ENCODE assay signal across 10 mouse cellular contexts in genomic region chr12:21132537-21132936, GRCm38 (mm10).
A peak's percentile ranks its signal among the peaks of the same experiment; 100 is the strongest.
DNase-seq lines count a peak whose midpoint lies in the region; ATAC-seq and TF ChIP-seq lines count a peak whose summit lies in the region.
"Had no signal": no experiment of that assay in that cellular context is flagged by ENCODE, and none has a peak within 500 bp of the region (broad histone marks: within the 10 kb centered on the region; RNA-seq: fewer than 3 reads in every experiment).

No protein-coding gene starts in this region.

- no peaks in the 10 kb centered on the region for H3K36me3 ChIP-seq in heart, embryonic 11.5 days (ENCODE audit: control insufficient read depth, insufficient read depth, low read length)
- no peaks in the 10 kb centered on the region for H3K36me3 ChIP-seq in lung, embryonic 16.5 days (ENCODE audit: control insufficient read depth, insufficient read depth, low read length)
- no peaks in the 10 kb centered on the region for H3K36me3 ChIP-seq in intestine, embryonic 15.5 days

- peak overlapping the region; percentile 33 for H3K4me2 ChIP-seq in heart, embryonic 11.5 days
- H3K4me2 ChIP-seq in lung, embryonic 16.5 days (ENCODE audit: low read depth, low read length): no peak overlapping the region
- H3K4me2 ChIP-seq in intestine, embryonic 15.5 days (replicated peaks): no peak overlapping the region

- peak overlapping the region; percentile 10; the same call in 1 of the 2 replicates for H3K9ac ChIP-seq in heart, embryonic 11.5 days (ENCODE audit: low read depth, low read length)
- no peak overlapping the region for H3K9ac ChIP-seq in lung, embryonic 16.5 days (ENCODE audit: low read length)
- H3K9ac ChIP-seq in intestine, embryonic 15.5 days: no peak overlapping the region

- no peak for TF ChIP-seq CTCF in lung, adult 2 months (IDR thresholded peaks at IDR 0.05; ENCODE audit: insufficient read depth, low read length)

- ATAC-seq in heart, embryonic 11.5 days (replicated peaks; ENCODE audit: insufficient number of reproducible peaks, low FRiP score, low TSS enrichment): no peak
- ATAC-seq in lung, embryonic 16.5 days (ENCODE audit: low read depth): no peak
- no peak for ATAC-seq in intestine, embryonic 15.5 days

- H3K27me3 ChIP-seq in heart, embryonic 11.5 days (ENCODE audit: control insufficient read depth, insufficient read depth, low read length): no peaks in the 10 kb centered on the region
- H3K27me3 ChIP-seq in lung, embryonic 16.5 days (ENCODE audit: control insufficient read depth, insufficient read depth, low read depth, low read length): no peaks in the 10 kb centered on the region
- H3K27me3 ChIP-seq in intestine, embryonic 15.5 days (replicated peaks): no peaks in the 10 kb centered on the region

- intact Hi-C loops in heart, postnatal 25 days (cut with DNase I): no loop called here

- no peak for DNase-seq in heart, postnatal 25 days (ENCODE audit: low spot score)
- no peak for DNase-seq in lung, adult 2 months
- DNase-seq in cerebellum, adult 9-10 months: peak; percentile 66
- no peak for DNase-seq in frontal cortex, postnatal 10 days (ENCODE audit: low spot score in 2 of 2)
- DNase-seq in layer of hippocampus, postnatal 36 days: no peak
- DNase-seq: layer of hippocampus, adult 9-11 months; right cerebral cortex, postnatal 4 days had no signal

- peak overlapping the region; percentile 23 for H3K27ac ChIP-seq in heart, embryonic 11.5 days (ENCODE audit: low read depth, low read length)
- peak overlapping the region; percentile 21 for H3K27ac ChIP-seq in lung, embryonic 16.5 days (ENCODE audit: low read length)
- H3K27ac ChIP-seq in intestine, embryonic 15.5 days: peak overlapping the region; percentile 4; the same call in 1 of the 2 replicates

- TF ChIP-seq POLR2A in lung, adult 2 months (IDR thresholded peaks at IDR 0.05; ENCODE audit: borderline replicate concordance, extremely low read depth, low read depth, low read length): no peak

- 29% methylated on average over 10 of the region's 10 CpGs for WGBS in heart, embryonic 11.5 days (ENCODE audit: insufficient replicate concordance)
- WGBS in lung, embryonic 16.5 days: 25% methylated on average over 10 of the region's 10 CpGs
- 14% methylated on average over 10 of the region's 10 CpGs for WGBS in lung, adult 2 months
- WGBS in intestine, embryonic 15.5 days: 29% methylated on average over 10 of the region's 10 CpGs

- no peaks in the 10 kb centered on the region for H3K9me3 ChIP-seq in heart, embryonic 11.5 days (replicated peaks; ENCODE audit: control insufficient read depth, low read length)
- H3K9me3 ChIP-seq in lung, embryonic 16.5 days (ENCODE audit: control insufficient read depth, low read length): no peaks in the 10 kb centered on the region
- H3K9me3 ChIP-seq in intestine, embryonic 15.5 days: no peaks in the 10 kb centered on the region

- H3K4me1 ChIP-seq in heart, embryonic 11.5 days (ENCODE audit: control insufficient read depth, insufficient read depth, low read length): peaks cover 79% of the 10 kb centered on the region
- H3K4me1 ChIP-seq in lung, embryonic 16.5 days (replicated peaks; ENCODE audit: control insufficient read depth, insufficient read depth, low read length): peaks cover 32% of the 10 kb centered on the region
- peaks cover 34% of the 10 kb centered on the region for H3K4me1 ChIP-seq in lung, adult 2 months (ENCODE audit: control insufficient read depth, insufficient read depth, low read length)
- H3K4me1 ChIP-seq in intestine, embryonic 15.5 days (replicated peaks): peaks cover 53% of the 10 kb centered on the region

- H3K4me3 ChIP-seq in heart, embryonic 11.5 days (ENCODE audit: low read depth, low read length): no peak overlapping the region
- no peak overlapping the region for H3K4me3 ChIP-seq in lung, embryonic 16.5 days (ENCODE audit: low read length)
- H3K4me3 ChIP-seq in lung, adult 2 months (replicated peaks; ENCODE audit: extremely low read depth, low read depth, low read length): no peak overlapping the region
- H3K4me3 ChIP-seq in intestine, embryonic 15.5 days (replicated peaks): no peak overlapping the region
